Mouse (Mus musculus) hindbrain, embryonic 16.5 days (tissue): ENCODE data around the gene Gpam. TPM values are rescaled to one million over a fixed set of nuclear protein-coding genes. Genes with fewer than 3 reads are reported as not detected.

ENCODE experiments used
- ATAC-seq: fragments of 200-750 bp; cut with Nextera tagmentation; 2 replicates; pipeline ENCODE4 v1.8.0; 2017; ENCODE audit warnings: moderate TSS enrichment, moderate library complexity
- H3K27ac ChIP-seq: fragments of 300-500 bp; sonication (generic); 2 replicates; pipeline ENCODE4 v1.5.1; 2014; ENCODE audit warnings: low read depth, mild to moderate bottlenecking, control low read depth, low read length, moderate library complexity
- H3K27me3 ChIP-seq: fragments of 300-500 bp; sonication (generic); replicated peaks from 2 replicates; pipeline ENCODE4 v1.6.1; 2014; ENCODE audit warnings: low read length; ENCODE audit not compliant: control insufficient read depth, insufficient read depth
- H3K36me3 ChIP-seq: fragments of 300-500 bp; sonication (generic); 2 replicates; pipeline ENCODE4 v1.6.1; 2014; ENCODE audit warnings: mild to moderate bottlenecking, low read length, moderate library complexity, mixed read lengths; ENCODE audit not compliant: control insufficient read depth, insufficient read depth
- H3K4me1 ChIP-seq: fragments of 300-500 bp; sonication (generic); 2 replicates; pipeline ENCODE4 v1.6.1; 2014; ENCODE audit warnings: low read depth, low read length; ENCODE audit not compliant: control insufficient read depth, insufficient read depth
- H3K4me2 ChIP-seq: fragments of 300-500 bp; sonication (generic); 2 replicates; pipeline ENCODE4 v1.6.1; 2014; ENCODE audit warnings: mild to moderate bottlenecking, low read length, control low read depth, moderate library complexity
- H3K4me3 ChIP-seq: fragments of 300-500 bp; sonication (generic); 2 replicates; pipeline ENCODE4 v1.5.1; 2014; ENCODE audit warnings: mild to moderate bottlenecking, low read length, control low read depth, moderate library complexity
- H3K9ac ChIP-seq: fragments of 300-500 bp; sonication (generic); 2 replicates; pipeline ENCODE4 v1.6.1; 2014; ENCODE audit warnings: low read depth, mild to moderate bottlenecking, control low read depth, low read length, moderate library complexity
- H3K9me3 ChIP-seq: fragments of 300-500 bp; sonication (generic); 2 replicates; pipeline ENCODE4 v1.6.1; 2014; ENCODE audit warnings: mild to moderate bottlenecking, low read length, moderate library complexity; ENCODE audit not compliant: control insufficient read depth
- WGBS: fragments of 180-500 bp; shearing (Covaris S2); extraction: QIAGEN DNeasy Blood & Tissue Kit; methylation state at CpG from one replicate; pipeline ENCODE4 v1.1.7; 2014; 5-methylcytosine and 5-hydroxymethylcytosine counted together
- polyA plus RNA-seq: library from polyadenylated mRNA; unstranded; fragments of >200 nt; fragmentation: Nextera tagmentation; extraction: Ambion mirVana; gene quantifications from 2 replicates; pipeline ENCODE4 v1.2.1, GENCODE M21; 2015

Gpam gene
- polyA plus RNA-seq, 1 experiment from 2014 or later, result 20.4 TPM

GRCm38 (mm10) chr19:55145136-55145535, 18.1 kb upstream of the Gpam start:
- WGBS, result 86% methylated on average over 2 of the region's 2 CpGs
- Histone ChIP-seq H3K27me3 (no peaks in the 10 kb centered on the region; the same call in 1 of the 2 replicates), H3K4me1 (peaks cover 2% of the 10 kb centered on the region; the same call in 1 of the 2 replicates), H3K4me3 (no peak overlapping the region), H3K36me3 (no peaks in the 10 kb centered on the region), H3K27ac (no peak overlapping the region), H3K4me2 (no peak overlapping the region), H3K9me3 (no peaks in the 10 kb centered on the region), H3K9ac (no peak overlapping the region)
- ATAC-seq, result no peak

DNA sequence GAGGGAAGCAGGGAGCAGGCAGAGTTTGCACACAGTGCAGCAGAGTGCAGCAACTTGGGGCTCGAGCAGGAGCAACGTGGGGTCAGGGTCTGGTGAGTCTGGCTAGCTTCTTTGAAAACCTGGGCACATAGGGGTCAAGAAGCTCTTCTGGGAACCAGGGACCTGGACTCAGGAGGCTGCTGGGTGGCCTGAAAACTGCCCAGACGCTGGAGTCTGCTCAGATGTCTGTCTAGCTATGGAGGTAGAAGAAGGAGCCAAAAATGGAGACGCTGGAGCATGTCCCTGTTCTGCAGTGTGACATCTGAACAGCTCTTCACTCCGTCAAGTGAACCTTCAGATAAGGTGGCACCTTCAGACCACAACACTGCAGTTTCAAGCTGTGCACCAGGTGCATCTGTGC, 17.7 kb upstream of the Gpam start:
- no peak for ATAC-seq
- no peak overlapping the region for H3K9ac ChIP-seq
- no peaks in the 10 kb centered on the region for H3K9me3 ChIP-seq
- no peak overlapping the region for H3K4me2 ChIP-seq
- no peaks in the 10 kb centered on the region; the same call in 1 of the 2 replicates for H3K27me3 ChIP-seq
- WGBS, result 41% methylated on average over 5 of the region's 5 CpGs
- no peak overlapping the region for H3K4me3 ChIP-seq
- H3K36me3 ChIP-seq, result no peaks in the 10 kb centered on the region
- H3K27ac ChIP-seq, result no peak overlapping the region
- H3K4me1 ChIP-seq, result peaks cover 2% of the 10 kb centered on the region; the same call in 1 of the 2 replicates

DNA sequence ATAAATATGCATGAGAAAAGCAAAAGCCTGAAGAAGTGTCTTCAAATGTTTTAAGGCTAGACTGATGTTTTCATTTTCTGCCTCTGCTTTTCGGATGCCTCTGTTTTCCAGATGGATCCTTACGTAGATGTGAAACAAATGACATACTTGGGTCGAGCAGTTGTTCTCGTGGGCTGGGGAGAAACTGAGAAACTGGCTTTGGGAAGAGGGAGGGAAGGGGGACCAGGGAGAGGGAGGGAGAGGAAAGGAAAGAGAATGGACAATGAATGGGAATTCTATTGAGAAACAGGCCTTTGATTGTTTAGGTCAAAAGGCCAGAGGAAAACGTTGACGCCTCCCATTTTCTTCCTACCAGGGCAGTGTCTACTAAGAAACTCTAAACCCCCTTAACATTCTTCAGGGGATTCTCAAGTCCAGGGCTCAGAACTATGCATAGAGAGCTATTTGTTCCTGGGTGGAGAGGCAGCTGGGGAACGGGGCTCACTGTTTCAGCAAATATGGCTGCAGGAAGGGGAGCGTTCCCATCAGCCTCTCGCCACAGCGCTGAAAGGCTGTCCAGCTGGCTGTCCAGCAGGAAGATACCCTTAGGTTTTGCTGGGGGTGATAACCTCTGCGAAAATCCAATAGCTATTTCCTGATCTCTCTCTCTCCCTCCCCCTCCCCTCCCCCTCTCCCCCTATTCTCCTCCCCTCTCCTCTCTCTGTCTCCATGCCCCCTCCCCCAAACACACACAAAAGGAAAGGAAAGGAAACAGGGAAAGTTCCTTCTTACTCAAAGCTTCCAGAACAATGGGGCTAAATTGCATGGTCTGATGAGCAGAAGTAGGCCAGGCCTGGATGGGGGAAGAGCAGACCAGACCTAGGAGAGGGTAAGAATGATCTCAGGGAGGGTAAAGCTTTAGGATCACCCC, 16.6 kb upstream of the Gpam start:
- no peak overlapping the region for H3K4me3 ChIP-seq
- H3K4me1 ChIP-seq, result peaks cover 2% of the 10 kb centered on the region; the same call in 1 of the 2 replicates
- ATAC-seq, result no peak
- no peak overlapping the region for H3K9ac ChIP-seq
- H3K9me3 ChIP-seq, result no peaks in the 10 kb centered on the region
- H3K36me3 ChIP-seq, result no peaks in the 10 kb centered on the region
- 14% methylated on average over 11 of the region's 11 CpGs for WGBS
- H3K27me3 ChIP-seq, result no peaks in the 10 kb centered on the region; the same call in 1 of the 2 replicates
- H3K4me2 ChIP-seq, result no peak overlapping the region
- no peak overlapping the region for H3K27ac ChIP-seq

GRCm38 (mm10) chr19:55139301-55139700, 12.3 kb upstream of the Gpam start:
- 78% methylated on average over 7 of the region's 7 CpGs for WGBS
- H3K4me1 ChIP-seq, result peaks cover 4% of the 10 kb centered on the region; the same call in 1 of the 2 replicates
- no peak overlapping the region for H3K4me3 ChIP-seq
- H3K27me3 ChIP-seq, result 0 out of 2 replicates have a peak, but pooled peaks cover 2% of the 10 kb centered on the region
- no peak for ATAC-seq
- H3K9ac ChIP-seq, result no peak overlapping the region
- H3K27ac ChIP-seq, result no peak overlapping the region
- no peak overlapping the region for H3K4me2 ChIP-seq
- no peaks in the 10 kb centered on the region for H3K36me3 ChIP-seq
- H3K9me3 ChIP-seq, result no peaks in the 10 kb centered on the region

DNA sequence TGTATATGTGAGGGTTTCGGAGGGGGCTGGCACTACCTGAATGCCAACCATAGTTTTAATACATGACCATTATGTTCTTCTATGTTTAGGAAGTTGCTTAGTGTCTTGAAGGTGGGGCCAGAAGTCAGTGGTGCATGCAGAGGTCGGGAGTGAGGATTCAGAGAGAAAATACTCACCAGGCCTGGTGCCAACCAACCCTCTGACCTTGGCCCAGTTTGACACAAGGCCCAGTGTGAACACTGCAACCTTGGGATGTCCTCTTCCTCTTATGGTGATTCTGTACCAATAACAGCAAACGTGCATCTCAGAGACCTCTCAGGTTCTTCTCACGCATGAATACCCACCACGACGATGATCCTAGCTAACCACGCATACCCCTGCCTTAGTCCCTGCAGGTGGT, 11.5 kb upstream of the Gpam start:
- Histone ChIP-seq H3K27me3 (0 out of 2 replicates have a peak, but pooled peaks cover 2% of the 10 kb centered on the region), H3K36me3 (no peaks in the 10 kb centered on the region), H3K4me3 (no peak overlapping the region), H3K9me3 (no peaks in the 10 kb centered on the region), H3K4me2 (no peak overlapping the region), H3K9ac (no peak overlapping the region), H3K27ac (no peak overlapping the region), H3K4me1 (peaks cover 3% of the 10 kb centered on the region; the same call in 1 of the 2 replicates)
- ATAC-seq, result no peak
- WGBS, result 70% methylated on average over 7 of the region's 7 CpGs

GRCm38 (mm10) chr19:55137884-55138283, 10.8 kb upstream of the Gpam start:
- 19% methylated on average over 7 of the region's 7 CpGs for WGBS
- no peaks in the 10 kb centered on the region for H3K9me3 ChIP-seq
- H3K4me2 ChIP-seq, result no peak overlapping the region
- H3K4me1 ChIP-seq, result 0 out of 2 replicates have a peak, but pooled peaks cover 2% of the 10 kb centered on the region
- 0 out of 2 replicates have a peak, but pooled peaks cover 2% of the 10 kb centered on the region for H3K27me3 ChIP-seq
- no peaks in the 10 kb centered on the region for H3K36me3 ChIP-seq
- no peak overlapping the region for H3K4me3 ChIP-seq
- peak; percentile 93 for ATAC-seq
- no peak overlapping the region for H3K9ac ChIP-seq
- H3K27ac ChIP-seq, result no peak overlapping the region

DNA sequence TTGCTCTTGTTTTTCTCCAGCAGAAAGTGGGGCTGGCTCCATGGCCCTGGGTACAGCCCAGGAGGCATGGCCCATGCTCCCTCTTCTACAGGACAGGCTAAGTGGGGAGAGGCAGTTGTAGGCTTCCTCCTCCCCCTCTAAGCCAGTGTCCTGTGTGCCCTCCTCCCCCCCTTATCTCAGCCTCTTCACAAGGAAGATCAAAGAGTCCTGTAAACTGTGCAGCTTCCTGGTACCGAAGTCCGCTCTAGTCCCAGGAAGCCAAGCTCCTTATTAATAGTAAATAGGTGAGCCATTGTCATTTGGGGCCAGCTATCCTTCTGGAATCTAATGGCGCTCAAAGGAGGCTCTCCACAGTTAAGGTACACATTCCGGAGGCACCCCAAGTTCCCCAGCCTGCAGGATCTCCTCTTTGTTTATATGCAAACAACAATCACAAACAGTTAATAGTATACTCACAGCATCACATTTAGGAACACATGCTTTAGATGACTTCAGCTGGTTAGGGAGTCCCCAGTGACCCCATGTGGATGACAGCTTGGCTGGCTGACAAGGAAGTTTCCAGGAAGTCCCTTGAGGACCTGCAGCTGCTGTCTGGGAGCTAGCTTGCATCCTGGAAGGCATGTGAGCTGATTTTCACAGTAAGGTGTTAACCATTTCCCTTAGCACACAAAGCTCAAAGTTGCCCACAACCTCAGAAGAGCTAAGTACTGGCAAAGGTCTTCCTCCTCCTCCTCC, 9.8 kb upstream of the Gpam start:
- WGBS, result 58% methylated on average over 4 of the region's 4 CpGs
- Histone ChIP-seq H3K9ac (no peak overlapping the region), H3K4me2 (no peak overlapping the region), H3K36me3 (no peaks in the 10 kb centered on the region), H3K4me3 (no peak overlapping the region), H3K27me3 (0 out of 2 replicates have a peak, but pooled peaks cover 2% of the 10 kb centered on the region), H3K9me3 (no peaks in the 10 kb centered on the region), H3K27ac (no peak overlapping the region), H3K4me1 (0 out of 2 replicates have a peak, but pooled peaks cover 2% of the 10 kb centered on the region)
- no peak for ATAC-seq

DNA sequence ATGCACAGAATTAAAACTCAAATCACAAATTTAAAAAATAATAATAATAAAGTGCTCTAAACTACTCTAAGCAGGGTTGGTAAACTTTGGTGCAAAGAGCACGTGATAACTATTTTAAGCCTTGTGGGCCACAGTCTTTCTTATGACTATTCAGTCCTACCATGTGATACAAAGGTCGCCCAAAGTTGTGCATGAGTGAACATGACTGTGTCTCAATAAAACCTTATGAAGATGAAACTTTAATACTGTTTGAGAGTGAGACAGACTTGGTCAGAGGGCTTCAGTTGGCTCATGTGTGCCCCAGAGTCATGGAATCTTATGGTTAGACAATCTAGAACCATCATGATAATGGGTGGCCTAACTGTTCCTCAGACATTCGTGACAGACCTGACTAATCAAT, 8.9 kb upstream of the Gpam start:
- 98% methylated on average over 3 of the region's 3 CpGs for WGBS
- Histone ChIP-seq H3K4me2 (no peak overlapping the region), H3K9ac (no peak overlapping the region), H3K4me3 (no peak overlapping the region), H3K36me3 (no peaks in the 10 kb centered on the region), H3K27ac (no peak overlapping the region), H3K4me1 (0 out of 2 replicates have a peak, but pooled peaks cover 2% of the 10 kb centered on the region), H3K27me3 (0 out of 2 replicates have a peak, but pooled peaks cover 2% of the 10 kb centered on the region), H3K9me3 (no peaks in the 10 kb centered on the region)
- no peak for ATAC-seq

GRCm38 (mm10) chr19:55134521-55134920, 7.5 kb upstream of the Gpam start:
- Histone ChIP-seq H3K9me3 (no peaks in the 10 kb centered on the region), H3K36me3 (no peaks in the 10 kb centered on the region), H3K4me3 (no peak overlapping the region), H3K4me2 (no peak overlapping the region), H3K9ac (no peak overlapping the region), H3K27ac (no peak overlapping the region), H3K4me1 (0 out of 2 replicates have a peak, but pooled peaks cover 2% of the 10 kb centered on the region), H3K27me3 (0 out of 2 replicates have a peak, but pooled peaks cover 2% of the 10 kb centered on the region)
- 85% methylated on average over 9 of the region's 9 CpGs for WGBS
- no peak for ATAC-seq
